Mouse (Mus musculus): Measurements from ENCODE around the gene Stam.

DNA sequence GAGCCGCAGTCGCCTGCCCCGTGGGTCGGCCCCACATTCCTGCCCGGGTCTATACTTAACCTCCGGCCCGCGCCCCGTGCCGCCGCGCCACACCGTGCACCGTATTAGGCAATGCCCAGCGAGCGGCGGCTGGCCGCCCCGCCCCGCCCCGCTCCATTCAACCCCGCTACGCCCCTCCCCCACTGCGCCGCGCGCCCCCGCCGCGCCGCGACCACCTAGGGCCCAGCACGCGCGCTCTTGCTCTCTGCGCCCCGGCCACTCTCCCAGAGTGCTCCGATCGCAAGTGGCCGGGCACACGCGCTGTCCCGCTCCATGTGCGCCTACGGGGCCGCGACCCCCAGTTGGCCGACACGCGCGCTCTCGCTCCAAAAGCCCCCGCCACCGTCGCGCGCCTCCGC, 18.7 kb upstream of the Stam start:
- peak in 1 of 3 experiments; percentile 27 for TF ChIP-seq MYOG (IDR thresholded peaks at IDR 0.05; ENCODE audit: control insufficient read depth in 1 of 3, insufficient read depth in 1 of 3, insufficient read length in 2 of 3, low read depth in 2 of 3)
- peak; percentile 55 for TF ChIP-seq POLR2A (IDR thresholded peaks at IDR 0.05; ENCODE audit: insufficient read length, low read depth)

Measured in myocyte (in vitro differentiated cells).